In genomic region chr5:122240989-122241388, GRCm38 (mm10) we compare ENCODE assay signal across 12 mouse cellular contexts.
"Had no signal": no experiment of that assay in that cellular context is flagged by ENCODE, and none has a peak within 500 bp of the region (broad histone marks: within the 10 kb centered on the region; RNA-seq: fewer than 3 reads in every experiment).

No protein-coding gene starts in this region.

- H3K9me3 ChIP-seq: limb, embryonic 10.5 days; liver, embryonic 13.5 days; lung, embryonic 15.5 days; midbrain, embryonic 12.5 days; neural tube, embryonic 13.5 days had no signal

- H3K4me3 ChIP-seq: limb, embryonic 10.5 days; liver, embryonic 13.5 days; lung, embryonic 15.5 days; midbrain, embryonic 12.5 days; neural tube, embryonic 13.5 days had no signal

- H3K9ac ChIP-seq: liver, embryonic 13.5 days; liver, postnatal 0 days; lung, embryonic 15.5 days; midbrain, embryonic 12.5 days; neural tube, embryonic 13.5 days had no signal

- H3K4me1 ChIP-seq: lung, embryonic 15.5 days had no signal

- ATAC-seq: liver, postnatal 0 days; midbrain, embryonic 16.5 days had no signal

- H3K27ac ChIP-seq: limb, embryonic 10.5 days; liver, embryonic 13.5 days; lung, embryonic 15.5 days; midbrain, embryonic 12.5 days; neural tube, embryonic 13.5 days; stomach, postnatal 0 days had no signal

- H3K27me3 ChIP-seq: liver, embryonic 13.5 days; lung, embryonic 15.5 days; midbrain, embryonic 12.5 days; neural tube, embryonic 13.5 days had no signal

- DNase-seq: layer of hippocampus, adult 9-11 months; liver, embryonic 13.5 days; liver, postnatal 0 days; right cerebral cortex, postnatal 14 days; thymus, adult 18-20 months; thymus, postnatal 25 days had no signal

- H3K4me2 ChIP-seq: liver, embryonic 13.5 days; lung, embryonic 15.5 days; midbrain, embryonic 12.5 days; neural tube, embryonic 13.5 days had no signal

- H3K36me3 ChIP-seq: liver, embryonic 13.5 days had no signal
